Comparison of ENCODE assay signal across 13 mouse cellular contexts in genomic region chr5:36022361-36022760, GRCm38 (mm10).
"Had no signal": no experiment of that assay in that cellular context is flagged by ENCODE, and none has a peak within 500 bp of the region (broad histone marks: within the 10 kb centered on the region; RNA-seq: fewer than 3 reads in every experiment).

No protein-coding gene starts in this region.

- H3K9me3 ChIP-seq: limb, embryonic 13.5 days; neural tube, embryonic 12.5 days had no signal

- H3K4me2 ChIP-seq: limb, embryonic 13.5 days; neural tube, embryonic 12.5 days had no signal

- H3K4me1 ChIP-seq: neural tube, embryonic 12.5 days had no signal

- H3K27ac ChIP-seq: kidney, postnatal 0 days; layer of hippocampus, adult 2 months; limb, embryonic 13.5 days; liver, embryonic 14.5 days; neural tube, embryonic 12.5 days had no signal

- H3K4me3 ChIP-seq: layer of hippocampus, adult 2 months; limb, embryonic 13.5 days; neural tube, embryonic 12.5 days had no signal

- H3K27me3 ChIP-seq: limb, embryonic 13.5 days; neural tube, embryonic 12.5 days had no signal

- DNase-seq: kidney, adult 11 months; kidney, adult 9 months; kidney, postnatal 4 days; left cerebral cortex, postnatal 4 days; lung, adult 18-20 months; right cerebral cortex, adult 18-20 months; right cerebral cortex, postnatal 25 days; thymus, postnatal 36 days had no signal

- H3K36me3 ChIP-seq: neural tube, embryonic 12.5 days had no signal

- H3K9ac ChIP-seq: limb, embryonic 13.5 days; liver, embryonic 14.5 days; neural tube, embryonic 12.5 days had no signal
